Mouse (Mus musculus) adrenal gland, postnatal 4 days (tissue): ENCODE data around the gene Tlx3. TPM values are rescaled to one million over a fixed set of nuclear protein-coding genes. Genes with fewer than 3 reads are reported as not detected.

Experiments used
- DNase-seq, 2 experiments: peaks; one replicate each; pipeline ENCODE4 v3.0.0; 2021 to 2022; ENCODE audit warnings: low spot score in 2 of 2, mixed read lengths in 2 of 2
- total RNA-seq, 2 experiments: library from RNA; stranded (reverse); gene quantifications; 2 replicates each; pipeline ENCODE4 v1.2.3; 2021

The Tlx3 gene
- total RNA-seq, 2 experiments from 2014 or later: 0.93 to 0.95 TPM

GRCm38 (mm10) chr11:33198351-33199116, 4.9 kb downstream of the Tlx3 start:
- no peak for DNase-seq

- no peak for DNase-seq
Measured at GRCm38 (mm10) chr11:33197673-33198072, 5.7 kb downstream of the Tlx3 start.

- DNase-seq: no peak
Measured at GRCm38 (mm10) chr11:33197133-33197514, 6.3 kb downstream of the Tlx3 start.

- DNase-seq: no peak
Measured at GRCm38 (mm10) chr11:33196447-33197132, 6.8 kb downstream of the Tlx3 start.

- DNase-seq: no peak
Measured at GRCm38 (mm10) chr11:33195531-33196446, 7.6 kb downstream of the Tlx3 start.

GRCm38 (mm10) chr11:33195061-33195460, 8.3 kb downstream of the Tlx3 start:
- DNase-seq: no peak

GRCm38 (mm10) chr11:33193695-33194094, 9.7 kb downstream of the Tlx3 start:
- no peak for DNase-seq

GRCm38 (mm10) chr11:33181804-33182203, 21.6 kb downstream of the Tlx3 start:
- no peak for DNase-seq

- no peak for DNase-seq
Measured at GRCm38 (mm10) chr11:33180701-33181116, 22.7 kb downstream of the Tlx3 start.

- DNase-seq: no peak
Measured at GRCm38 (mm10) chr11:33179802-33180201, 23.6 kb downstream of the Tlx3 start.

- DNase-seq: no peak
Measured at GRCm38 (mm10) chr11:33176525-33177245, 26.7 kb downstream of the Tlx3 start.

GRCm38 (mm10) chr11:33175768-33176167, 27.6 kb downstream of the Tlx3 start:
- DNase-seq: no peak

- no peak for DNase-seq
Measured at GRCm38 (mm10) chr11:33170489-33170888, 32.9 kb downstream of the Tlx3 start.

GRCm38 (mm10) chr11:33162998-33163506, 40.3 kb downstream of the Tlx3 start, which contains the start of gene Npm1:
TSS of gene Npm1 (minus strand) at chr11:33163206.
- peak; percentile 98 to 99 for DNase-seq

GRCm38 (mm10) chr11:33162211-33162997, 41.0 kb downstream of the Tlx3 start:
- peak; percentile 30 to 54 for DNase-seq

- no peak for DNase-seq
Measured at GRCm38 (mm10) chr11:33159741-33160140, 43.6 kb downstream of the Tlx3 start.

- no peak for DNase-seq
Measured at GRCm38 (mm10) chr11:33157453-33158196, 45.8 kb downstream of the Tlx3 start.

- DNase-seq: no peak
Measured at GRCm38 (mm10) chr11:33156436-33157015, 46.9 kb downstream of the Tlx3 start.

- DNase-seq: no peak
Measured at GRCm38 (mm10) chr11:33154459-33154858, 48.9 kb downstream of the Tlx3 start.
